Mouse (Mus musculus): ENCODE results near the gene Dhps. TPM values are rescaled to one million over a fixed set of nuclear protein-coding genes. Genes with fewer than 3 reads are reported as not detected.
"Not testable (repeated sequence)": the region's sequence is repeated elsewhere in the genome, so short reads cannot be mapped to it uniquely, and the experiment has no call there.

Gene Dhps
- polyA plus RNA-seq, 1 experiment from 2014 or later = 70.7 TPM

GRCm38 (mm10) chr8:85113241-85113640, 41.7 kb downstream of the Dhps start:
- H3K36me3 ChIP-seq = peaks cover 55% of the 10 kb centered on the region
- H3K9me3 ChIP-seq = peaks cover 3% of the 10 kb centered on the region; the same call in 1 of the 2 replicates
- H3K27me3 ChIP-seq = no peaks in the 10 kb centered on the region
- no peak overlapping the region for H3K9ac ChIP-seq
- H3K27ac ChIP-seq = no peak overlapping the region
- WGBS = 97% methylated on average over 10 of the region's 10 CpGs
- H3K4me3 ChIP-seq = no peak overlapping the region
- H3K4me1 ChIP-seq = no peaks in the 10 kb centered on the region
- H3K4me2 ChIP-seq = no peak overlapping the region
- no peak for ATAC-seq (ENCODE audit: insufficient number of reproducible peaks, insufficient read depth, low FRiP score, low TSS enrichment, low read depth)

GRCm38 (mm10) chr8:85115501-85115900, 43.9 kb downstream of the Dhps start:
- Histone ChIP-seq H3K4me2 (no peak overlapping the region), H3K4me3 (no peak overlapping the region), H3K27me3 (no peaks in the 10 kb centered on the region), H3K9me3 (peaks cover 3% of the 10 kb centered on the region; the same call in 1 of the 2 replicates), H3K27ac (no peak overlapping the region), H3K9ac (no peak overlapping the region), H3K4me1 (peaks cover 6% of the 10 kb centered on the region; the same call in 1 of the 2 replicates), H3K36me3 (peaks cover 33% of the 10 kb centered on the region)
- no peak for ATAC-seq (ENCODE audit: insufficient number of reproducible peaks, insufficient read depth, low FRiP score, low TSS enrichment, low read depth)
- 71% methylated on average over 4 of the region's 4 CpGs for WGBS

- peaks cover 18% of the 10 kb centered on the region for H3K36me3 ChIP-seq
- no peak overlapping the region for H3K4me2 ChIP-seq
- peaks cover 6% of the 10 kb centered on the region; the same call in 1 of the 2 replicates for H3K4me1 ChIP-seq
- no peak overlapping the region for H3K27ac ChIP-seq
- 91% methylated on average over 7 of the region's 7 CpGs for WGBS
- H3K9ac ChIP-seq = no peak overlapping the region
- ATAC-seq (ENCODE audit: insufficient number of reproducible peaks, insufficient read depth, low FRiP score, low TSS enrichment, low read depth) = no peak
- H3K9me3 ChIP-seq = no peaks in the 10 kb centered on the region
- H3K27me3 ChIP-seq = no peaks in the 10 kb centered on the region
- no peak overlapping the region for H3K4me3 ChIP-seq
Observed at GRCm38 (mm10) chr8:85116984-85117383, 45.4 kb downstream of the Dhps start.

GRCm38 (mm10) chr8:85119052-85119981, 47.8 kb downstream of the Dhps start:
- ATAC-seq (ENCODE audit: insufficient number of reproducible peaks, insufficient read depth, low FRiP score, low TSS enrichment, low read depth) = peak; percentile 89
- Histone ChIP-seq H3K9me3 (no peaks in the 10 kb centered on the region), H3K27ac (peak overlapping the region; percentile 77), H3K4me2 (peak overlapping the region; percentile 74), H3K27me3 (no peaks in the 10 kb centered on the region), H3K9ac (peak overlapping the region; percentile 82), H3K4me1 (peaks cover 6% of the 10 kb centered on the region; the same call in 1 of the 2 replicates), H3K36me3 (peaks cover 6% of the 10 kb centered on the region; the same call in 1 of the 2 replicates), H3K4me3 (peak overlapping the region; percentile 74)
- WGBS = 6% methylated on average over 37 of the region's 37 CpGs

GRCm38 (mm10) chr8:85120251-85120650, 48.7 kb downstream of the Dhps start:
- H3K9ac ChIP-seq; H3K4me1 ChIP-seq; H3K27ac ChIP-seq; H3K9me3 ChIP-seq; H3K4me3 ChIP-seq; H3K27me3 ChIP-seq; H3K36me3 ChIP-seq; H3K4me2 ChIP-seq; ATAC-seq (ENCODE audit: insufficient number of reproducible peaks, insufficient read depth, low FRiP score, low TSS enrichment, low read depth): not testable (repeated sequence)
- WGBS = 76% methylated on average over 5 of the region's 5 CpGs

- no peaks in the 10 kb centered on the region for H3K36me3 ChIP-seq
Observed at GRCm38 (mm10) chr8:85122995-85123394, 51.4 kb downstream of the Dhps start, which contains the start of gene Zfp791. Gene Zfp791 (minus strand): TSS chr8:85123095.

GRCm38 (mm10) chr8:85123691-85124090, 52.1 kb downstream of the Dhps start:
- Histone ChIP-seq H3K4me3 (no peak overlapping the region), H3K9ac (no peak overlapping the region), H3K4me1 (peaks cover 4% of the 10 kb centered on the region; the same call in 1 of the 2 replicates), H3K27me3 (no peaks in the 10 kb centered on the region), H3K4me2 (no peak overlapping the region), H3K36me3 (no peaks in the 10 kb centered on the region), H3K9me3 (no peaks in the 10 kb centered on the region), H3K27ac (no peak overlapping the region)
- 90% methylated on average over 8 of the region's 8 CpGs for WGBS
- ATAC-seq (ENCODE audit: insufficient number of reproducible peaks, insufficient read depth, low FRiP score, low TSS enrichment, low read depth) = no peak

More at GRCm38 (mm10) chr8:85122995-85123394, 51.4 kb downstream of the Dhps start, which contains the start of gene Zfp791:
- Histone ChIP-seq H3K9ac (no peak within 1 kb of the TSS), H3K4me1 (peaks cover 6% of the 10 kb centered on the region; the same call in 1 of the 2 replicates), H3K4me3 (no peak within 1 kb of the TSS), H3K4me2 (no peak within 1 kb of the TSS), H3K9me3 (no peaks in the 10 kb centered on the region), H3K27ac (no peak within 1 kb of the TSS), H3K27me3 (no peaks in the 10 kb centered on the region)
- no peak for ATAC-seq (ENCODE audit: insufficient number of reproducible peaks, insufficient read depth, low FRiP score, low TSS enrichment, low read depth)
- 74% methylated on average over 3 of the region's 3 CpGs for WGBS

Small RNA genes lying within 50 kb of the gene (microRNA-seq; reads per million reads assigned to microRNA genes)
- gene Gm23388 = 2.6 reads per million, percentile 9 among the genes with 10 or more reads in this experiment
- 0.55 reads per million for gene Mir7070

Other genes with a start within 250 kb of the Dhps start
- 7.0 TPM in 2 replicates for gene Dand5, start 248.9 kb upstream of the Dhps start, polyA plus RNA-seq (2015; fragmentation: Nextera tagmentation; extraction: Ambion mirVana)
- 45.6 and 48.2 TPM in 2 replicates for gene Gadd45gip1, start 240.2 kb upstream of the Dhps start, polyA plus RNA-seq (2015; fragmentation: Nextera tagmentation; extraction: Ambion mirVana)
- gene Rad23a, start 231.1 kb upstream of the Dhps start, polyA plus RNA-seq (2015; fragmentation: Nextera tagmentation; extraction: Ambion mirVana) = 97.1 and 100 TPM in 2 replicates
- 959 and 1,012 TPM in 2 replicates for gene Calr, start 224.8 kb upstream of the Dhps start, polyA plus RNA-seq (2015; fragmentation: Nextera tagmentation; extraction: Ambion mirVana)
- 105 and 108 TPM in 2 replicates for gene Farsa, start 214.8 kb upstream of the Dhps start, polyA plus RNA-seq (2015; fragmentation: Nextera tagmentation; extraction: Ambion mirVana)
- 101 and 111 TPM in 2 replicates for gene Syce2, start 199.6 kb upstream of the Dhps start, polyA plus RNA-seq (2015; fragmentation: Nextera tagmentation; extraction: Ambion mirVana)
- gene Gcdh, start 177.8 kb upstream of the Dhps start, polyA plus RNA-seq (2015; fragmentation: Nextera tagmentation; extraction: Ambion mirVana) = 39.1 and 40.6 TPM in 2 replicates
- 1.8 and 5.6 TPM in 2 replicates for gene Klf1, start 169.8 kb upstream of the Dhps start, polyA plus RNA-seq (2015; fragmentation: Nextera tagmentation; extraction: Ambion mirVana)
- gene Dnase2a, start 163.2 kb upstream of the Dhps start, polyA plus RNA-seq (2015; fragmentation: Nextera tagmentation; extraction: Ambion mirVana) = 15.9 and 22.7 TPM in 2 replicates
- 1.4 and 1.6 TPM in 2 replicates for gene Mast1, start 134.4 kb upstream of the Dhps start, polyA plus RNA-seq (2015; fragmentation: Nextera tagmentation; extraction: Ambion mirVana)
- gene Rtbdn, start 124.8 kb upstream of the Dhps start, polyA plus RNA-seq (2015; fragmentation: Nextera tagmentation; extraction: Ambion mirVana) = 0.36 and 0.39 TPM in 2 replicates
- not detected in 2 replicates for gene Gm49661, start 102.3 kb upstream of the Dhps start, polyA plus RNA-seq (2015; fragmentation: Nextera tagmentation; extraction: Ambion mirVana)
- gene Prdx2, start 102.2 kb upstream of the Dhps start, polyA plus RNA-seq (2015; fragmentation: Nextera tagmentation; extraction: Ambion mirVana) = 888 and 1,010 TPM in 2 replicates
- 93.2 and 94.5 TPM in 2 replicates for gene Rnaseh2a, start 102.0 kb upstream of the Dhps start, polyA plus RNA-seq (2015; fragmentation: Nextera tagmentation; extraction: Ambion mirVana)
- gene Junb, start 93.0 kb upstream of the Dhps start, polyA plus RNA-seq (2015; fragmentation: Nextera tagmentation; extraction: Ambion mirVana) = 10.4 and 11.2 TPM in 2 replicates
- gene Hook2, start 81.2 kb upstream of the Dhps start, polyA plus RNA-seq (2015; fragmentation: Nextera tagmentation; extraction: Ambion mirVana) = 23.2 and 24.7 TPM in 2 replicates
- 0.14 TPM in 1 of 2 replicates, not detected in the other for gene Best2, start 57.2 kb upstream of the Dhps start, polyA plus RNA-seq (2015; fragmentation: Nextera tagmentation; extraction: Ambion mirVana)
- 126 and 139 TPM in 2 replicates for gene Asna1, start 46.5 kb upstream of the Dhps start, polyA plus RNA-seq (2015; fragmentation: Nextera tagmentation; extraction: Ambion mirVana)
- gene Trir, start 44.9 kb upstream of the Dhps start, polyA plus RNA-seq (2015; fragmentation: Nextera tagmentation; extraction: Ambion mirVana) = 133 and 146 TPM in 2 replicates
- 30.1 and 43.4 TPM in 2 replicates for gene Tnpo2, start 34.8 kb upstream of the Dhps start, polyA plus RNA-seq (2015; fragmentation: Nextera tagmentation; extraction: Ambion mirVana)
- gene Fbxw9, start 11.7 kb upstream of the Dhps start, polyA plus RNA-seq (2015; fragmentation: Nextera tagmentation; extraction: Ambion mirVana) = 36.7 and 38.2 TPM in 2 replicates
- gene Gm5741, start 3.8 kb upstream of the Dhps start, polyA plus RNA-seq (2015; fragmentation: Nextera tagmentation; extraction: Ambion mirVana) = 1.1 and 1.4 TPM in 2 replicates
- gene Wdr83os, start 9.0 kb downstream of the Dhps start, polyA plus RNA-seq (2015; fragmentation: Nextera tagmentation; extraction: Ambion mirVana) = 129 and 130 TPM in 2 replicates
- 45.2 and 46.2 TPM in 2 replicates for gene Wdr83, start 9.5 kb downstream of the Dhps start, polyA plus RNA-seq (2015; fragmentation: Nextera tagmentation; extraction: Ambion mirVana)
- 29.1 and 29.6 TPM in 2 replicates for gene Man2b1, start 11.5 kb downstream of the Dhps start, polyA plus RNA-seq (2015; fragmentation: Nextera tagmentation; extraction: Ambion mirVana)
- gene Zfp791, start 51.3 kb downstream of the Dhps start, polyA plus RNA-seq (2015; fragmentation: Nextera tagmentation; extraction: Ambion mirVana) = 2.9 and 3.1 TPM in 2 replicates
- not detected in 2 replicates for gene Cks1brt, start 80.2 kb downstream of the Dhps start, polyA plus RNA-seq (2015; fragmentation: Nextera tagmentation; extraction: Ambion mirVana)
- gene Olfr371, start 154.2 kb downstream of the Dhps start, polyA plus RNA-seq (2015; fragmentation: Nextera tagmentation; extraction: Ambion mirVana) = not detected in 2 replicates
- gene Orc6, start 227.9 kb downstream of the Dhps start, polyA plus RNA-seq (2015; fragmentation: Nextera tagmentation; extraction: Ambion mirVana) = 111 and 116 TPM in 2 replicates
- 127 and 136 TPM in 2 replicates for gene Vps35, start 228.0 kb downstream of the Dhps start, polyA plus RNA-seq (2015; fragmentation: Nextera tagmentation; extraction: Ambion mirVana)